Mouse (Mus musculus) right cerebral cortex, postnatal 14 days (tissue): ENCODE data around the gene Ifi207.
"Not testable (repeated sequence)": the region's sequence is repeated elsewhere in the genome, so short reads cannot be mapped to it uniquely, and the experiment has no call there.

Experiments used
- DNase-seq: peaks from one replicate; pipeline ENCODE4 v3.0.0; 2022

The Ifi207 gene

GRCm38 (mm10) chr1:173741656-173742055 lies at the start of gene Ifi207:
Gene Ifi207 (minus strand): TSS chr1:173741747.
- DNase-seq: no peak

- not testable (repeated sequence) for DNase-seq
Observed at GRCm38 (mm10) chr1:173773457-173773856, 31.9 kb upstream of the Ifi207 start.

GRCm38 (mm10) chr1:173766848-173767617 lies 25.5 kb upstream of the Ifi207 start, which contains the start of gene Ifi204:
Gene Ifi204 (minus strand): TSS chr1:173766943.
- DNase-seq: not testable (repeated sequence)

- DNase-seq: not testable (repeated sequence)
Observed at GRCm38 (mm10) chr1:173760032-173760431, 18.5 kb upstream of the Ifi207 start.

- no peak for DNase-seq
Observed at GRCm38 (mm10) chr1:173742262-173742661, 715 bp upstream of the Ifi207 start.

- no peak for DNase-seq
Observed at GRCm38 (mm10) chr1:173740537-173740936, 1.0 kb downstream of the Ifi207 start.

GRCm38 (mm10) chr1:173736986-173737385 lies 4.6 kb downstream of the Ifi207 start:
- no peak for DNase-seq

GRCm38 (mm10) chr1:173735015-173735414 lies 6.5 kb downstream of the Ifi207 start:
- DNase-seq: not testable (repeated sequence)

- no peak for DNase-seq
Observed at GRCm38 (mm10) chr1:173733219-173733618, 8.3 kb downstream of the Ifi207 start.

GRCm38 (mm10) chr1:173694270-173694669 lies 47.3 kb downstream of the Ifi207 start:
- no peak for DNase-seq

- not testable (repeated sequence) for DNase-seq
Observed at GRCm38 (mm10) chr1:173678605-173679004, 62.9 kb downstream of the Ifi207 start.

- not testable (repeated sequence) for DNase-seq
Observed at GRCm38 (mm10) chr1:173673458-173674097, 68.0 kb downstream of the Ifi207 start, which contains the start of gene Ifi208. Gene Ifi208 (plus strand): TSS chr1:173673675.
